Mouse (Mus musculus): ENCODE data around the gene Gm20425.

The Gm20425 gene

GRCm38 (mm10) chr9:103154568-103154967 is 75.5 kb downstream of the Gm20425 start:
- DNase-seq (ENCODE audit: low read depth): no peak

GRCm38 (mm10) chr9:103153286-103153685 is 76.8 kb downstream of the Gm20425 start:
- DNase-seq (ENCODE audit: low read depth): no peak

DNA sequence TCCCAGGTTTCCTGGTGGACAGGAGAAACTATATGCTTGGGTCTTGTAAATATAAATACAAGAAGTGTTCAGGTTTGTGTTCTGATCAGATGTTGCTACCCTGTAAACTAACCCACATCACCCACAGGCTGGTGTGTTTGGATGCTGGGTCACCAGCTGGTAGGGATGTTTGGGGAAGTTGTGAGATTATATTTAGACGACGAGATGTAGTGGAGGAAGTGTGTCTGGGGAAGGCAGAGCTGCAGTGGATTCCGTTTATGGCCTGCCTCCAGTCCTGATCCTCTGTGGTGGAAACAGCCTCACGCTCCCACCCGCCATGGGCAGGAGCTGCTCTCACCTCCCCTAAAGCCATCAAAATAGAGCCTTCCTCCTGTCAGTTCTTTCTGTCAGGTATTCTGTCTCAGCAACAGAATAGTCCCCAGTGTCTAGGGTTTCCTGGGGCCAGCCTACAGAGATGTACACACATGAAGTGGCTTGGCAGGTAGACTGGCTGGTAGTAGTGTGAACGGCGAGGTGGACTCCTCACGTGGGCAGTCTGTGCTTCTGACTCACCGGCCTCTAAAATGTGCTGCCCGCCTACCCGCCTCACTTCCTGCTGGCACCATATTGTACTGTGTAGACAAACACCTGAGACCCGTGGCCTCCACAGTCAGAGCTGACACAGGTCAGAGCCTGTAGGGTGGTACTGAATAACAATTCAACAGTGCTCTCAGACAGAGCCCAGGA is 80.9 kb downstream of the Gm20425 start:
- DNase-seq (ENCODE audit: low read depth): no peak

DNA sequence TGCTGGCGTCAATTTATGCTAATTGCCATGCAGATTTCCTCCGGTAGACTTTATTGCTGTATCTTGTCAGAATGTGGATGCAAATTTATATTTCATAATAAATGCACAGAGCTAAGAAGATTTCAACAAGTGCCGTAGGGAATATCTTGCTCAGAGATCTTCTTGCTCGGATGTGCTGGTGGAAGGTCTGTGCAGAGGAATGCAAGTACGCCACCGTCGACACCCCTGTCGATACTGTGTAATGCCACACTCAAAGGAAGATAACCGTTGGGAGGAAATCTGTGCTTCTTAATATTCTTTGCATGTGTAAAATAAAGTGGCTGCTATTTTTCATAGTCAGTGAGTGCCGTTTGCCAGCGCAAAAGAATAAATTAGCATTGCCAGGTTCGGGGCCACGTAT is 83.0 kb downstream of the Gm20425 start:
- no peak for DNase-seq (ENCODE audit: low read depth)

GRCm38 (mm10) chr9:103146703-103147102 is 83.4 kb downstream of the Gm20425 start:
- DNase-seq (ENCODE audit: low read depth): no peak

- no peak for DNase-seq (ENCODE audit: low read depth)
These were observed 83.8 kb downstream of the Gm20425 start for GRCm38 (mm10) chr9:103146257-103146656.

GRCm38 (mm10) chr9:103145351-103145750 is 84.8 kb downstream of the Gm20425 start:
- DNase-seq (ENCODE audit: low read depth): no peak

DNA sequence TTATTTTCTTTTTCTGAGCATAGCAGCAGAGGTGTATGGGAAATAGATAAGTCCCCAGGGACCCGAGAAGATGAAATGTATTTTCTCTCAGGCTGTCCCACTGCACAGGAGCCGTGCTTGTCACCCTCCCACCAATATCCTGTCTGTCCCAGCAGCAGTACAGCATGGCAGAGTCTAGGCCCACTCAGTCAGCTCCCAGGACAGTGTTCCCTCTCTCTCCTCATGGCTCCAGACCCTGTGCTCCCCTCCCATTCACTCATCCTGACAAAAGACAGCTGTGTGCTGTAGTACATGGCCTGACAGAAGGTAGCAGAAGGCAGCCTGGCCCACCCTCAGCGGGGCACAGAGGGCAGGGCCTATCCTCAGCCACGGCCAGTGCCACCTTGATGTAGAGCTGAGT is 86.2 kb downstream of the Gm20425 start:
- no peak for DNase-seq (ENCODE audit: low read depth)

- DNase-seq (ENCODE audit: low read depth): no peak
These were observed 88.8 kb downstream of the Gm20425 start for GRCm38 (mm10) chr9:103141266-103141665.

DNA sequence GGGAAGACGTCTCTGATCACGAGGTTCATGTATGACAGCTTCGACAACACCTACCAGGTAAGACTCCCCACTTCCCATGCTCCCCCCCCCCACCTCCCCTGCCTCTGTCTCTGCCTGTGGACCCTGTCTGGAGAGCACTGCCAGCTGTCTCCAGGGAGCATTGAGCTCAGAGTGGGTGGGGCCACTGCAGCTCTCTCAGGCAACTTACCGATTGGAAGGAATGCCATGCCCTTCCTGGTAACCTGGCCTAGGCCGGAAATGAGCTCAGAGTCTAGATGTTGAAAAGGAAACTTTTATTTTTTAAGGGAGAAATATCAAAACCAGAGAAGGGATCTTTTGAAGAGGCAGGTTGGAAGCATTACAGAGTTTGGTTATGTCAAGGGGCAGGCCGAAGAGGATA is 89.7 kb downstream of the Gm20425 start:
- no peak for DNase-seq (ENCODE audit: low read depth)

Data from naive thymus-derived CD4-positive, alpha-beta T cell, adult 2 months (primary cell).